Mouse (Mus musculus): Measurements from ENCODE around the gene Tgfbr2. TPM values are rescaled to one million over a fixed set of nuclear protein-coding genes. Genes with fewer than 3 reads are reported as not detected.

Tgfbr2 gene
- polyA plus RNA-seq, 1 experiment from 2014 or later: 3.6 TPM

DNA sequence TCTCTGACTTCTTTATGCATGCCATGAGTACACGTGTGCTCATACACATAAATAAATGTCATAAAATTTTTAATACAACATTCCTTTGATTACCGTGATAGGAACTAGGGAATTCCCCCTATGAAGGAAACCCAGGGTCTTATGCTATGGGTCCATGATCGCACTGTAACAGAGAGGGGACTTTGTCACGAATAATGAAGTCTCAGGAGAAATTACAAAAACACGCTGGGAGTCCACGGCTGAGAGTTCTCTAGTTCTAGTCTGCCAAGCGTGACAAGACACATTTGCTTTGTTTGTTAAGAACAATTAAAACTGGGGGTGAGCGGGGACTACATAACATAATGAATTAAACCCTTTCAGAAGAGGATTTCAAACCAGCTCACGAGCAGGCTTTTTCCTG lies 23.3 kb upstream of the Tgfbr2 start:
- Histone ChIP-seq H3K4me1 (ENCODE audit: control insufficient read depth, insufficient read depth, low read length) (no peaks in the 10 kb centered on the region; the same call in 1 of the 2 replicates), H3K9ac (replicated peaks; ENCODE audit: low read depth, low read length) (no peak overlapping the region), H3K36me3 (ENCODE audit: control insufficient read depth, insufficient read depth, low read length) (no peaks in the 10 kb centered on the region), H3K27ac (ENCODE audit: low read depth, low read length) (no peak overlapping the region), H3K27me3 (ENCODE audit: control insufficient read depth, insufficient read depth, low read length) (no peaks in the 10 kb centered on the region), H3K4me3 (ENCODE audit: low read depth, low read length) (no peak overlapping the region), H3K9me3 (ENCODE audit: control insufficient read depth, low read length) (no peaks in the 10 kb centered on the region), H3K4me2 (ENCODE audit: low read depth, low read length) (no peak overlapping the region)
- WGBS: 22% methylated on average over 9 of the region's 9 CpGs
- no peak for ATAC-seq (ENCODE audit: low read depth)

DNA sequence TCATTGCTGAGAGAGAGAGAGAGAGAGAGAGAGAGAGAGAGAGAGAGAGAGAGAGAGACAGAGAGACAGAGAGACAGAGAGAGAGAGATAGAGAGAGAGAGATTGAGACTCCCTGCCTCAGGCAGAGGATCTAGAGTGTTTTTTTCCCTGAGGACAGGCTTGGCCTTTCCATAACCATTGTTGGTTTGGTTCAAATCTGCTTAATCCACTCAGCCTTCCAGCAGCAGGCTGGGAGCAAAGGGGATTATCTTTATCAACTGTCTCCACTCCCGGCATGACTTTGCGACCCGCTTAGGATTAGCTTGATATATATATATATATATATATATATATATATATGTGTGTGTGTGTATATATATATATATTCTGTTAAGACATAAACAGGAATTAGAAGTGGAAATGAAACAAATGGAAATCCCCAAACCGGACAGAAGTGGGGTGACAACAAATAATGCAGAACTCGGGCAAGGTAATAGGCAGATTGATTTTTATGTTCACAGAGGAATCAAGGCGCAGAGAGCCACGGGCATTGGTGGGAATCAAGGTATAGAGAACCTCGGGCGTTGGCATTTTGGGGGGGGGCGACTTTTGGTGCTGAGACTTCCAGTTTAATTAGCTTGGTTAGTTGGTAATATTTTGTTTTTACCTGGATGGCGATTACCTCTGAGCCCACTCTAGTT lies 22.5 kb upstream of the Tgfbr2 start:
- Histone ChIP-seq H3K27me3 (ENCODE audit: control insufficient read depth, insufficient read depth, low read length) (no peaks in the 10 kb centered on the region), H3K27ac (ENCODE audit: low read depth, low read length) (no peak overlapping the region), H3K9me3 (ENCODE audit: control insufficient read depth, low read length) (no peaks in the 10 kb centered on the region), H3K4me1 (ENCODE audit: control insufficient read depth, insufficient read depth, low read length) (no peaks in the 10 kb centered on the region; the same call in 1 of the 2 replicates), H3K4me3 (ENCODE audit: low read depth, low read length) (no peak overlapping the region), H3K4me2 (ENCODE audit: low read depth, low read length) (no peak overlapping the region), H3K36me3 (ENCODE audit: control insufficient read depth, insufficient read depth, low read length) (no peaks in the 10 kb centered on the region), H3K9ac (replicated peaks; ENCODE audit: low read depth, low read length) (no peak overlapping the region)
- ATAC-seq (ENCODE audit: low read depth): no peak
- WGBS: 96% methylated on average over 11 of the region's 11 CpGs

DNA sequence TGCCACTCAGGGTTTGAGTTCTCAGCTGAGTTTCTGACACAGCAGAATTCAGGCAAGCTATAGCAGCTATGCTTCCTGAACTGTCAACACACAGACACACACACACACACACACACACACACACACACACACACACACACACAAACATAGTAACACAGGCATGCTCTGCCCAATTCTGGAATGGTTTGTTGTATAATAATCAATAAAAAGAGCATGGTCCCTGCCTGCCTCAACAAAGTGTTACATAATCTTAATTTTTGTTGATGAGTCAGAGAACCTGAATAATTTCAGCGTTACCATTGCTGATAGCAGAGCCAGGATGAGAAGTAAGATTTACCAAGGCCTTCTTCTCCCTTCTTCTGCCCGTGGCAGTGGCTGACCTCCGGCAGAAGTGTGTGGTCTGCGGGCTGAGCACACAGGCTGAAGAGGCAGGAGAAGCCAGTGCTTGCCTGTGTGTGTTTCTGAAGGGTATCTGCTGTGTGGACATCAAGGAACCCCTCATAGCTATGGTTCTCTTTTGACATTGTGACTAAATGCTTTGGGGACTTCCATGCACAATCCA lies 18.8 kb upstream of the Tgfbr2 start:
- H3K9ac ChIP-seq (replicated peaks; ENCODE audit: low read depth, low read length): no peak overlapping the region
- H3K9me3 ChIP-seq (ENCODE audit: control insufficient read depth, low read length): no peaks in the 10 kb centered on the region
- H3K36me3 ChIP-seq (ENCODE audit: control insufficient read depth, insufficient read depth, low read length): no peaks in the 10 kb centered on the region
- H3K27me3 ChIP-seq (ENCODE audit: control insufficient read depth, insufficient read depth, low read length): no peaks in the 10 kb centered on the region
- H3K4me1 ChIP-seq (ENCODE audit: control insufficient read depth, insufficient read depth, low read length): no peaks in the 10 kb centered on the region; the same call in 1 of the 2 replicates
- no peak overlapping the region for H3K27ac ChIP-seq (ENCODE audit: low read depth, low read length)
- ATAC-seq (ENCODE audit: low read depth): no peak
- no peak overlapping the region for H3K4me2 ChIP-seq (ENCODE audit: low read depth, low read length)
- H3K4me3 ChIP-seq (ENCODE audit: low read depth, low read length): no peak overlapping the region
- WGBS: 96% methylated on average over 4 of the region's 4 CpGs

DNA sequence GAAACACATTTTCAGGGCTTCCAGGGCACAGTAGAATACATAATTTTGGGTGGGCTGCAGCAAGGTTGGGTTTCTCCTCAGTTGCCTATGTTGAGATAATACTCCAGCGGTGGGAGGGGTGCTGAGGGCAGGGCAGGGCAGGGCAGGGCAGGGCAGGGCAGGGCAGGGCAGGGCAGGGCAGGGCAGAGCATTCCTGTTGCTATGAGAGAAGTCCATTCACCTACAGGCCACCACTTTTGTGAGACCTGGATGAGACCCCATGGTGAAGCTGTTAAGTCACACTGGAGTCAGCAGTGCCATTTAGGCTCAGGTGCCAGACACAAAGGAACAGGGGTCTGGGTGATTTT lies 18.3 kb upstream of the Tgfbr2 start:
- no peaks in the 10 kb centered on the region for H3K36me3 ChIP-seq (ENCODE audit: control insufficient read depth, insufficient read depth, low read length)
- no peaks in the 10 kb centered on the region for H3K27me3 ChIP-seq (ENCODE audit: control insufficient read depth, insufficient read depth, low read length)
- ATAC-seq (ENCODE audit: low read depth): no peak
- H3K9ac ChIP-seq (replicated peaks; ENCODE audit: low read depth, low read length): no peak overlapping the region
- H3K4me3 ChIP-seq (ENCODE audit: low read depth, low read length): no peak overlapping the region
- H3K27ac ChIP-seq (ENCODE audit: low read depth, low read length): no peak overlapping the region
- no peaks in the 10 kb centered on the region for H3K9me3 ChIP-seq (ENCODE audit: control insufficient read depth, low read length)
- no peaks in the 10 kb centered on the region; the same call in 1 of the 2 replicates for H3K4me1 ChIP-seq (ENCODE audit: control insufficient read depth, insufficient read depth, low read length)
- 87% methylated on average over 1 of the region's 1 CpGs for WGBS
- no peak overlapping the region for H3K4me2 ChIP-seq (ENCODE audit: low read depth, low read length)

DNA sequence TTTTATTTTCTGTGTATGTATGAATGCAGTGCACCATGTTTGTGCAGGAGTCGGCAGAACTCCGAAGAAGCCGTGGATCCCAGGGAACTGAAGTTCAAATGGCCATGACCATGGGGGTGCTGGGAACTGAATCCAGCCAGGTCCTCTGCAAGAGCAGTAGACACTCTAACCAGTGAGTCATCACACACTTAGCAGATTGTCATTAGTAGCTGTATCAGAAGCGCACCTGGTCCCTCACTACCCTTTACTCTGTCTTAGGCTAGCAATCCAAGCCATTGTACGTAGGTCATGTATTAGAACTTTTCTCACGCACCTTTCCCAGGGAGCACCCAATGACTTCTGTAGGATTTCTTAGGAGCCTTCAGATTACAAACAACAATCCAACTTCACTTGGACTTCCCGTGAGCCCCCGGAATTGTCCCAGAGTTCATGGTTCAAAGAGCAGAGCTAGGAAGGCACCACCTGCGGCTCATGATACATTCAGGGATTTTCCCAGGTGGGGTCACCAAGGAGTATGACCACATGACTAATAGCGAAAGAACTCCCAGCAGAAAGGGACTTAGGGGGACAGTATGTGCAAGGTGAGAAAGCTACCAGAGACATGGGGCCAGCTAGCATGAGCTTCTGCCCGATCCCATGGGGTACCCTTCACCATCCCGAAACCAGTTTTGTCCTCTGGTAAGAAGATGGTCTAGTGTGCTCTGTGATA lies 17.8 kb upstream of the Tgfbr2 start:
- Histone ChIP-seq H3K9ac (replicated peaks; ENCODE audit: low read depth, low read length) (no peak overlapping the region), H3K27ac (ENCODE audit: low read depth, low read length) (no peak overlapping the region), H3K4me3 (ENCODE audit: low read depth, low read length) (no peak overlapping the region), H3K36me3 (ENCODE audit: control insufficient read depth, insufficient read depth, low read length) (no peaks in the 10 kb centered on the region), H3K4me2 (ENCODE audit: low read depth, low read length) (no peak overlapping the region), H3K4me1 (ENCODE audit: control insufficient read depth, insufficient read depth, low read length) (no peaks in the 10 kb centered on the region), H3K9me3 (ENCODE audit: control insufficient read depth, low read length) (no peaks in the 10 kb centered on the region), H3K27me3 (ENCODE audit: control insufficient read depth, insufficient read depth, low read length) (no peaks in the 10 kb centered on the region)
- WGBS: 98% methylated on average over 12 of the region's 12 CpGs
- no peak for ATAC-seq (ENCODE audit: low read depth)

DNA sequence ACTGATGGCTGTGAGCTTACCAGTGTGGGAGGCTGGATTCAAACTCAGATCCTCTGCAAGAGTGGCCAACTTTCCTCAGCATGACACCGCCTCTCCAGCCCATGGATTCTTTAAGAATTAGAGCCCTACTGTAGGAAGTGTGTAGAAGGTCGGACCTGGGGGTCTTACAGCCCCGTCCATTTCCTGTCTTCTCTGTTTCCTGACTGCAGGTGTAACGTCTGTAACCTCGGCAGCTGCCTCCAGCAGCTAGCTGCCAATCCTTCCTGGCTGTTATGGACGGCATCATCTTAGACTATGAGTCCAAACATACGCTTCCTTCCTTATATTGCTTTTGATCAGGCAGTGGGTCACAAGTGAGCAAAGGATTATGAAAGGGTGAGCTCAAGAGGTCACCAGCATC lies 17.1 kb upstream of the Tgfbr2 start:
- H3K9me3 ChIP-seq (ENCODE audit: control insufficient read depth, low read length): no peaks in the 10 kb centered on the region
- ATAC-seq (ENCODE audit: low read depth): no peak
- H3K4me3 ChIP-seq (ENCODE audit: low read depth, low read length): no peak overlapping the region
- 89% methylated on average over 7 of the region's 7 CpGs for WGBS
- no peak overlapping the region for H3K4me2 ChIP-seq (ENCODE audit: low read depth, low read length)
- H3K36me3 ChIP-seq (ENCODE audit: control insufficient read depth, insufficient read depth, low read length): no peaks in the 10 kb centered on the region
- H3K9ac ChIP-seq (replicated peaks; ENCODE audit: low read depth, low read length): no peak overlapping the region
- H3K27ac ChIP-seq (ENCODE audit: low read depth, low read length): no peak overlapping the region
- no peaks in the 10 kb centered on the region for H3K27me3 ChIP-seq (ENCODE audit: control insufficient read depth, insufficient read depth, low read length)
- H3K4me1 ChIP-seq (ENCODE audit: control insufficient read depth, insufficient read depth, low read length): no peaks in the 10 kb centered on the region

DNA sequence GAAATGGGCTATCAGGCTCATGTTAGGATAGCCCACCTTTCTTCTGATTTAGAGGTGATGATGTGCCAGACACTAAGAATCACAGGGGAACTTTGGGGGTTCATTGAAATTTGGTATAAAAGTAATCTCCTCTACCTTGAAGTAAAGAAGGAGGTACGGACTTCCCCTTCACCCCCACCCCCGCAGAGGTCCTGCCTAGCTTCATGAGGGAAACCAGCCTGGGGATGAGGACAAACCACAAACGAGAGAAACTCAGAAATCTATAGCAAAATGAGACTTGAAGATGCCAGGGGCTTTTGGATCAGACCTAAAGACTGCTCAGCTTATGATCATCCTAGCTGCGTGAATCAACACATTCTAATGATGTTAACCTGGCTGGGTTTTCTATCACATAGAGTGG lies 14.7 kb upstream of the Tgfbr2 start:
- no peak overlapping the region for H3K4me2 ChIP-seq (ENCODE audit: low read depth, low read length)
- H3K4me1 ChIP-seq (ENCODE audit: control insufficient read depth, insufficient read depth, low read length): no peaks in the 10 kb centered on the region
- H3K27me3 ChIP-seq (ENCODE audit: control insufficient read depth, insufficient read depth, low read length): no peaks in the 10 kb centered on the region
- H3K4me3 ChIP-seq (ENCODE audit: low read depth, low read length): no peak overlapping the region
- no peaks in the 10 kb centered on the region for H3K36me3 ChIP-seq (ENCODE audit: control insufficient read depth, insufficient read depth, low read length)
- no peak for ATAC-seq (ENCODE audit: low read depth)
- no peak overlapping the region for H3K27ac ChIP-seq (ENCODE audit: low read depth, low read length)
- 92% methylated on average over 4 of the region's 4 CpGs for WGBS
- no peak overlapping the region for H3K9ac ChIP-seq (replicated peaks; ENCODE audit: low read depth, low read length)
- no peaks in the 10 kb centered on the region for H3K9me3 ChIP-seq (ENCODE audit: control insufficient read depth, low read length)

DNA sequence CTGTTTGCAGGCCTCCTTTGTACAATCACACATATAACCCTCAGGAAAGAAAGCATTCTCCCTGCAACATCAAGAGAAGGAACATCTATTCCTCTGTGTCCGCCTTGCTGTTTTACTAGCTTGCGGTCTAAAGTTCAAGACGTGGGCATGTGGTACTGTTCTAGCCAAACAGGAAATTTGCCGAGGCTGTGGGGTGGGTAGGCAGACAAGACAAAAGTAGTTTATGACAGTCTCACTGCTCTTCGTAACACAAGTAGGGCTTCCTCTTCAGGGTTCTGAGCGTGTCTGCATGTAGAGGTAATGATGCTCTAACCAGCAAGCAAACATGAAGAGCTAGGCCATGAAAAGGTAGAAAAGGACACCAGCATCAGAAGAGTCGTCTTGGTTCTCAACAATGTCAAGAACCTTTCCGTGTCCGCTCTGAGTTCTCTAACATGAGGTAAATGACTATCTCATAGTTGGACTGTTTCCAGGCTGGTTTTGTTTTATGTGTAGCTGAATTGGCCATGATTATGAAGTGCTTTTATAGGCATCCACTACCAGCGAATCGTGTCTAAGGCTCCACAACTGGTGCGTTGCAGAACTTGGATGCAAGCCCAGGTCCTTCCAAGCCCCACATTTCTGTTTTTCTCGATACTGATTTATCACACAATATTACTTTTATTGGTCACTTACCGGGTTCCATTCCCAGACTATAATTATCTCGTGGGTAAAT lies 13.9 kb upstream of the Tgfbr2 start:
- Histone ChIP-seq H3K9me3 (ENCODE audit: control insufficient read depth, low read length) (no peaks in the 10 kb centered on the region), H3K4me1 (ENCODE audit: control insufficient read depth, insufficient read depth, low read length) (no peaks in the 10 kb centered on the region), H3K27ac (ENCODE audit: low read depth, low read length) (no peak overlapping the region), H3K36me3 (ENCODE audit: control insufficient read depth, insufficient read depth, low read length) (no peaks in the 10 kb centered on the region), H3K9ac (replicated peaks; ENCODE audit: low read depth, low read length) (no peak overlapping the region), H3K4me2 (ENCODE audit: low read depth, low read length) (no peak overlapping the region), H3K4me3 (ENCODE audit: low read depth, low read length) (no peak overlapping the region), H3K27me3 (ENCODE audit: control insufficient read depth, insufficient read depth, low read length) (no peaks in the 10 kb centered on the region)
- WGBS: 80% methylated on average over 15 of the region's 15 CpGs
- ATAC-seq (ENCODE audit: low read depth): no peak

Data from neural tube, embryonic 14.5 days (tissue).